Mouse (Mus musculus): ENCODE measurements around the gene Gfra1.

- TF ChIP-seq POLR2A (IDR thresholded peaks at IDR 0.05; ENCODE audit: borderline replicate concordance, low read depth, low read length) (no peak), CTCF (IDR thresholded peaks at IDR 0.05; ENCODE audit: low read depth, low read length) (no peak)
Observed at GRCm38 (mm10) chr19:58442785-58443732, 12.7 kb downstream of the Gfra1 start.

Data from bone marrow macrophage, adult 2 months (primary cell).